Mouse (Mus musculus): Measurements from ENCODE around the gene 1700028P14Rik.
A peak's percentile ranks its signal among the peaks of the same experiment; 100 is the strongest.

Gene 1700028P14Rik

GRCm38 (mm10) chr19:23594950-23595349 lies 57.7 kb downstream of the 1700028P14Rik start:
- no peak for DNase-seq

- peak; percentile 18 for DNase-seq
Measured at GRCm38 (mm10) chr19:23578606-23579355, 73.8 kb downstream of the 1700028P14Rik start.

DNA sequence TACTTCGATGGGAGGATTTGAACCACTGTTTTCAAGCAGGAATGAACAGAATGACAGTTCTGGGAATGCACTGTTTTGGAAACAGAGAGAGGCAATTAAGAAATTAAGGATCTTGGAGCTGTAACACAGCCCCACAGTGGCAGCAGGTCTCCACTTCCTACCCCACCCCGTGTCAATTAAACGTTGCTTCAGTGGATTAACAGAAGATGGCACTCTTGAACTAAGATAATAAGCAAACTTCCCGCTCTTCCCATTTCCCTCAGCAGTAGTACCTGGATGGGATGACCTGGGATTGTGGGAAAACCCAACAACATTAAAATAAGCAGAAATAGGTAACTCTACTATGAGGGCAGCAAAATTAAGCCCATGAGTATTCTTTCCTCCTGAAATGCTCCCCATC lies 75.9 kb downstream of the 1700028P14Rik start:
- no peak for DNase-seq

GRCm38 (mm10) chr19:23563693-23564092 lies 88.9 kb downstream of the 1700028P14Rik start:
- peak; percentile 67 for DNase-seq

DNA sequence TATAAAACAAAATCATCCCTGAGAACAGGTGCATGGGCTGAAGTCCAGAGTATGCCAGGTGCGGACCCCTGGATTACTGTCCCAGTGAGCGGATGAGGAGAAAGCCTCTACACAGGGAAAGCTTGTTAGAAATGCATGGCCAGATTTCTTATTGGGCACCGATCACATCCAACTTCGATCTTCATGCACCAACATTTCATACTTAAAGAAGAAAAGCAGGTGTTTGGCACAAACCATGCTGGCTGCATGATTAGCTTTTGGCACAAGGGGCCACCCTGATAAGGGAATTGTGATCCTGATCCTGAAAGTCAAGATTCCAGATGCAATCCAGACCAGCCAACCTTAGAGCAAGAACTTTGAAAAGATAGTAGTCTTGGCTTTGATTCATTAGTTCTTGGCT lies 90.0 kb downstream of the 1700028P14Rik start:
- DNase-seq = no peak

GRCm38 (mm10) chr19:23562061-23562460 lies 90.6 kb downstream of the 1700028P14Rik start:
- no peak for DNase-seq

GRCm38 (mm10) chr19:23553450-23553849 lies 99.2 kb downstream of the 1700028P14Rik start:
- DNase-seq = no peak

- DNase-seq = peak; percentile 18
Measured at GRCm38 (mm10) chr19:23545604-23546003, 107.0 kb downstream of the 1700028P14Rik start.

DNA sequence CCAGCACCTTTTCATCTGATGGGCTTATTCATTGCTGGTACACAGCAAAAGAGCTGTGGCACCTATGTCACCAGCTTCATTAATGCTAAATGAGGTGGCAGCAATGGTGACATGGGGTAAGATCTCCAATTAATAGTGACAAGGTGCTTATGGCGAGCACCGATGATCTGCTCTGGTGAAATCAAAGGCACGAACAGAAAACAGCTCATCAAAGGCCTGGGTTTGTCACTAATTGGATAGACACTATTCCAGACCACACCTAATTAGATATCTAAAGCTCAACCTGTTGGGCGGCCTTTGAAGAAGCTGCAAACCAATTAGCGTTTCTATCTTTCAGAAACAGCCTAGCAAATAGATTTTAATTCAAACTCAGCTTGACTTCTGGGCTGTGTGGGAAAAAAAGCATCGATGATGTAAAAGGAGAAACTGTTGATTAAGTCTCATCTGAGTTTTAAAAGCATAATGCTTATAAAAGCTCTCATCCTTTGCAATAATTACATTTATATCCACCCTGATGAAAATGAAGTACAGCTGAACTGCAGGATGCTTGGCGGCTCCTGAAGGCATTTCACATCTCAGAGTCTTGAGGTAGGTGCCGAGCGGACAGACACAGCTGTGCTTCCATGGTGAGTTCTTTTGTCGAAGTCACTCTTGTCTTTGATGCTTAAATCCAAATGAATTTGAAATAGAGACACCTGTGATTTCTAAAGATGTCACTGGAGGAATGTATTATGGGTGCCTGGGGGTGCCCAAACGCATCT lies 109.2 kb downstream of the 1700028P14Rik start:
- no peak for DNase-seq

DNA sequence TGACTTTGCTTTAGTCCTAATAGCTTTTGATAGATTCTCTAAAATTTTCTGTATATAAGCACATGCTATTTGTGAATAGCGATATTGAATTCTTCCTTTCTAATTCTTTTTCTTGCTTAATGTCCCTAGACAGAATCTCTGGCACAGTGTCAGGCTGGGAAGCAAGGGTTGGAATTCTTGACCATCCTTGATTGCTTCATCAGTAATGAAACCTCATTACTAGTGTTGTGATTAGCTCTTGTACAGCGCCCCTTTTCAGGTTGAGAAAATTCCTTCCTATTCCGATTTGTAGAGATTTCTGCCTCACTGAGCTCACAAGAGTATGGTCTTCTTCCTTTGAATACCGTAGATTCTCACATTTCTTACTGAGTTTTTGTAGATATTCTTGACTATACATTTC lies 109.9 kb downstream of the 1700028P14Rik start:
- DNase-seq = no peak

DNA sequence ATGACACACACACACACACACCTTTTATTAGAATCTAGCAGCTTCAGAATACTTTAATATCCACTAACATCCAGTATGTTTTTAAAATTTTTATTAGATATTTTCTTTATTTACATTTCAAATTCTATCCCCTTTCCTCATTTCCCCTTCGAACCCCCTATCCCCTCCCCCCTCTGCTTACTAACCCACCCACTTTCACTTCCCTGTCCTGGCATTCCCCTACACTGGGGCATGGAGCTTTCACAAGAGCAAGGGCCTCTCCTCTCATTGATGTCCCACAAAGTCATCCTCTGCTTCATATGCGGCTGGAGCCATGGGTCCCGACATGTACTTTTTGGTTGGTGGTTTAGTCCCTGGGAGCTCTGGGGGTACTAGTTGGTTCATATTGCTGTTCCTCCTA lies 116.9 kb downstream of the 1700028P14Rik start:
- DNase-seq = no peak

DNA sequence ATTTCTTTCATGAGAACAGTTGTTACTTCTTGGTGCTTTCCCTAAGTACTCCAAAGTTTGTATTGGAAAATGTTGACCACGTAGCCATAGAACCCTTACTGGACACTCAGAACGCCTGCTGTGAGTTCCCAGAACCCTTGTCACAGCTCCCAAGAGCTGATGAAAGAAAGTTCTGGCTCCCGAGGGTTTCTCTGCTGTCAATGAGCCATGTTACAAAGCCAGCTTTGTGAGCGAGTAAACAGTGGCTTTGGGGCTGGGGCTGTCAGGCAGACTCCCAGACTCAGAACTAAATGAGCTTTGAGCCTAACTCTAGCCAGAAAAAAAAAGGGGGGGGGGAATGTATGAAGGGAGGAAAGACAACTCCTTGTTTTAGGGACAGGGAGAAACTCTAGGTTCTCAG lies 120.7 kb downstream of the 1700028P14Rik start:
- peak; percentile 32 for DNase-seq

DNA sequence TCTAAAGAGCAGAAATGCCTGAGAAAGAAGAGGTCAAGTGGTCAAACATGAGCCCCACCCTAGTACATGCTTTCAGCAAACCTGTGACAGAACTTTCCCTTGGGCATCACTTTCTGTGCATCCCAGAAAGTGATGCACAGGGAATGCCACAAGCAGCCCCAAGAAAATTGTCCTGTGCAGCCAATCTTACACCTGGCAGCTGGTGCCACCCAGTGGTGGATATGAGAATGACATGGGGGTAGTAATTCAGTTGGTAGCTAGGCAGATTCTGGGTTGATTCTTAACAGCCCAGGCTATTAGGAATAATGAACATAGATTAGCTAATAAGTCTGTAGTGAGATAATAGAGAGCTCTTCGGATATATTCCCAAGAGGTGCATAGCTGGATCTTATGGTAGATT lies 128.9 kb downstream of the 1700028P14Rik start:
- peak; percentile 75 for DNase-seq

- DNase-seq = no peak
Measured at GRCm38 (mm10) chr19:23521831-23522230, 130.8 kb downstream of the 1700028P14Rik start.

GRCm38 (mm10) chr19:23521071-23521470 lies 131.5 kb downstream of the 1700028P14Rik start:
- no peak for DNase-seq

GRCm38 (mm10) chr19:23520629-23521028 lies 132.0 kb downstream of the 1700028P14Rik start:
- DNase-seq = peak; percentile 67

DNA sequence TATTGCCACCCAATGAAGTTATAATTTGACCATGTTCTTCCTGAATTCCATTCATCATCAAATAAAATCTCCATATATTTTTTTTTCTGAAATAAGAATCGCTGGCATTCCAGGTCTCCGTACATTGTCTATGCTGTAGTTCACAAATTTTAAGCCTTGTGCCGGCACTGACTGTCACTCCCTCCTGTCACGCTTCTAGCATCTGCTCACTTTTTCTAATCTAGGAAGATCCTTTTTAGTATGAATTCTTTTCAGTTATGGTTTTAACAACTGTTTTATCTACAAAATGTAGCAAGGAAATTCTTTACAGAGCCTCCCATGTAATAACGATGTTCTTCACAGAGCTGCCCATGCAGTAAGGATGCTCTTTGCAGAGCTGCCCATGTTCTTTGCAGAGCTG lies 134.1 kb downstream of the 1700028P14Rik start:
- peak; percentile 37 for DNase-seq

DNA sequence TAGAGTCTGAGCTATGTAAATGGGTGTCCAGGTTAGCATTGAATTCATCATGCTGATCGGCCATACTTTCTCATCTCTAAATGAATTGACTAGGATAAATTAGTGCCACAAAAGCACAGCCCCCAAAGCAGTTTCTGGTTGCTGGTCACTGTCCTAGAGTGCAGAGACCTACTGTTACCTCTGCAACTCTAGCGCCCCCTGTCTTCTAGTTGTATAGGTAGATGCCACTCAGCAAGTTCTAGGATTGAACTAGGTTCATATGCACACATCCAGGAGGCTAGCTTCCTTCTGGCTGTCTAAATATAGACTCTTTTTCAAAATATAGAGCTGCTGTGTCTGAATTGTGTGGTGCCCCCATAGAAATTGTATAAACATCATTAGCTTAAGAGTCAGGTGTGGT lies 141.3 kb downstream of the 1700028P14Rik start:
- DNase-seq = no peak

Measured in right cerebral cortex, adult 18-20 months (tissue).